Mouse (Mus musculus): ENCODE data around the gene Gab2.

Gab2 gene

GRCm38 (mm10) chr7:97324342-97324741, 243.0 kb downstream of the Gab2 start:
- DNase-seq: no peak

- peak in 1 of 2 experiments; percentile 22 for DNase-seq
Measured at GRCm38 (mm10) chr7:97325156-97325985, 244.0 kb downstream of the Gab2 start.

- no peak for DNase-seq
Measured at GRCm38 (mm10) chr7:97327376-97327775, 246.0 kb downstream of the Gab2 start.

- peak; percentile 67 to 73 for DNase-seq
Measured at GRCm38 (mm10) chr7:97328891-97329588, 247.7 kb downstream of the Gab2 start.

GRCm38 (mm10) chr7:97329676-97330075, 248.3 kb downstream of the Gab2 start:
- peak; percentile 57 to 58 for DNase-seq

GRCm38 (mm10) chr7:97330931-97331645, 249.7 kb downstream of the Gab2 start:
- DNase-seq: peak; percentile 38 to 44

- DNase-seq: peak; percentile 96 to 98
Measured at GRCm38 (mm10) chr7:97331726-97332666, 250.6 kb downstream of the Gab2 start, which contains the start of the genes Usp35 and Kctd21. Usp35 (minus strand) TSS chr7:97332020. Kctd21 (plus strand) TSS chr7:97332327.

GRCm38 (mm10) chr7:97332667-97333041, 251.3 kb downstream of the Gab2 start:
- DNase-seq: no peak

GRCm38 (mm10) chr7:97333113-97333898, 251.9 kb downstream of the Gab2 start:
- DNase-seq: peak; percentile 33 to 41

GRCm38 (mm10) chr7:97334406-97334805, 253.0 kb downstream of the Gab2 start:
- peak; percentile 49 to 50 for DNase-seq

GRCm38 (mm10) chr7:97336678-97337077, 255.3 kb downstream of the Gab2 start:
- DNase-seq: peak in 1 of 2 experiments; percentile 32

- DNase-seq: no peak
Measured at GRCm38 (mm10) chr7:97338593-97338992, 257.2 kb downstream of the Gab2 start.

GRCm38 (mm10) chr7:97339623-97340022, 258.2 kb downstream of the Gab2 start:
- peak; percentile 39 for DNase-seq

GRCm38 (mm10) chr7:97340907-97341849, 259.8 kb downstream of the Gab2 start:
- DNase-seq: no peak

GRCm38 (mm10) chr7:97342961-97343360, 261.6 kb downstream of the Gab2 start:
- DNase-seq: no peak

- DNase-seq: no peak
Measured at GRCm38 (mm10) chr7:97344655-97345054, 263.3 kb downstream of the Gab2 start.

- DNase-seq: peak; percentile 57
Measured at GRCm38 (mm10) chr7:97345229-97345871, 264.0 kb downstream of the Gab2 start.

GRCm38 (mm10) chr7:97346111-97346821, 264.9 kb downstream of the Gab2 start:
- DNase-seq: peak in 1 of 2 experiments; percentile 4

- peak in 1 of 2 experiments; percentile 1 for DNase-seq
Measured at GRCm38 (mm10) chr7:97346822-97347166, 265.4 kb downstream of the Gab2 start.

Measured in cerebellum, adult 18-20 months (tissue).